Mouse (Mus musculus) bone marrow, adult 2 months (tissue): ENCODE results near the gene Camta1.

Experiments used
- CTCF ChIP-seq: fragments of 200-500 bp; IDR thresholded peaks from 2 replicates; pipeline ENCODE4 v1.5.1; 2011; ENCODE audit warnings: low read length, control low read depth; ENCODE audit not compliant: control insufficient read depth, insufficient read depth
- POLR2A ChIP-seq: fragments of 200-500 bp; IDR thresholded peaks from 2 replicates; pipeline ENCODE4 v1.6.1; 2011; ENCODE audit warnings: low read depth, mild to moderate bottlenecking, control low read depth, low read length, borderline replicate concordance; ENCODE audit not compliant: control insufficient read depth

DNA sequence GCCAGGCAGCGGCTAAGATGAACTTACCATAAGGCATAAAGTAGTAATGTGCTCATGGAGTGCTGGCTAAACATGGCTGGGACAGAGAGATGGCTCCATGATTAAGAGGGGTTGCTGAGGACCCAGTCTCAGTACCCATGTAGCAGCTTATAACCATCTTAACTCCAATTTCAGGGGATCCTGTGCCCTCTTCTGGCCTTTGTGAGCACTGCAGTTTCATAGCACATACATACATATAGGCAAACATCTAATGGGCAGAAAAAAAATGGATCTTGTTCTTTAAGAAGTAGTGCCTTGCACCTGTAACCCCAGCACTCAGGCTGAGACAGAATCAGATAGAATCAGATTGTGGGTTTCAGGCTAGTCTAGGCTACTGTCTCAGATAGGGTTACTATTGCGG, 454.5 kb downstream of the Camta1 start:
- no peak for TF ChIP-seq CTCF
- no peak for TF ChIP-seq POLR2A
